Mouse (Mus musculus) heart, adult 2 months (tissue): ENCODE data around the gene Zfp119b. TPM values are rescaled to one million over a fixed set of nuclear protein-coding genes. Genes with fewer than 3 reads are reported as not detected.
"Not testable (repeated sequence)": the region's sequence is repeated elsewhere in the genome, so short reads cannot be mapped to it uniquely, and the experiment has no call there.

Experiments
- DNase-seq, 2 experiments: peaks; one replicate each; pipeline ENCODE4 v3.0.0; 2021
- H3K27ac ChIP-seq: fragments of 200-600 bp; 2 replicates; pipeline ENCODE4 v1.8.1; 2022
- H3K27me3 ChIP-seq: fragments of 200-500 bp; 2 replicates; pipeline ENCODE4 v1.6.1; 2012; ENCODE audit warnings: mild to moderate bottlenecking, low read length, inconsistent platforms, mixed read lengths; ENCODE audit not compliant: control insufficient read depth, insufficient read depth
- H3K36me3 ChIP-seq: fragments of 200-500 bp; 2 replicates; pipeline ENCODE4 v1.6.1; 2012; ENCODE audit warnings: low read length, inconsistent platforms; ENCODE audit not compliant: control insufficient read depth, insufficient read depth
- H3K4me1 ChIP-seq: fragments of 200-500 bp; 2 replicates; pipeline ENCODE4 v1.6.1; 2011; ENCODE audit warnings: low read length; ENCODE audit not compliant: control insufficient read depth, insufficient read depth
- H3K4me3 ChIP-seq: fragments of 200-600 bp; 2 replicates; pipeline ENCODE4 v1.8.1; 2022
- H3K79me2 ChIP-seq: fragments of 200-500 bp; replicated peaks from 2 replicates; pipeline ENCODE4 v1.6.1; 2012; ENCODE audit warnings: mild to moderate bottlenecking, inconsistent platforms, low read length, moderate library complexity, mixed read lengths; ENCODE audit not compliant: control insufficient read depth, insufficient read depth
- H3K9ac ChIP-seq: fragments of 200-500 bp; 2 replicates; pipeline ENCODE4 v1.6.1; 2012; ENCODE audit warnings: low read depth, mild to moderate bottlenecking, control low read depth, inconsistent platforms, low read length, mixed read lengths
- CTCF ChIP-seq: fragments of 200-600 bp; IDR thresholded peaks from 2 replicates; pipeline ENCODE4 v1.8.1; 2022; ENCODE audit warnings: antibody characterized with exemption, mild to moderate bottlenecking, moderate library complexity
- EP300 ChIP-seq: fragments of 200-500 bp; IDR thresholded peaks from 2 replicates; pipeline ENCODE4 v1.6.1; 2011; ENCODE audit warnings: low read depth, low read length, control low read depth; ENCODE audit not compliant: insufficient read depth
- POLR2A ChIP-seq: fragments of 200-500 bp; IDR thresholded peaks from 2 replicates; pipeline ENCODE4 v1.6.1; 2011; ENCODE audit warnings: mild to moderate bottlenecking, low read depth, low read length, control low read depth; ENCODE audit not compliant: insufficient read depth
- WGBS: fragments of 180-500 bp; shearing (Covaris S2); methylation state at CpG from one replicate; pipeline ENCODE4 v1.1.7; 2018; 5-methylcytosine and 5-hydroxymethylcytosine counted together
- intact Hi-C: fragments of 180-260 bp; cut with DNase I; formaldehyde crosslinking; loops from one replicate; pipeline ENCODE4 v1.15.1; 2025
- polyA plus RNA-seq: library from polyadenylated mRNA; depleted of rRNA; stranded (reverse); fragments of >200 nt; gene quantifications from 2 replicates; pipeline ENCODE4 v1.2.3, GENCODE M21; 2012; rRNA removed
- total RNA-seq, 2 experiments: library from RNA; stranded (reverse); gene quantifications; 2 replicates each; pipeline ENCODE4 v1.2.3; 2021

Gene Zfp119b
- total and polyA plus RNA-seq, 3 experiments, result 0.49 to 3.9 (median 2.5) TPM

DNA sequence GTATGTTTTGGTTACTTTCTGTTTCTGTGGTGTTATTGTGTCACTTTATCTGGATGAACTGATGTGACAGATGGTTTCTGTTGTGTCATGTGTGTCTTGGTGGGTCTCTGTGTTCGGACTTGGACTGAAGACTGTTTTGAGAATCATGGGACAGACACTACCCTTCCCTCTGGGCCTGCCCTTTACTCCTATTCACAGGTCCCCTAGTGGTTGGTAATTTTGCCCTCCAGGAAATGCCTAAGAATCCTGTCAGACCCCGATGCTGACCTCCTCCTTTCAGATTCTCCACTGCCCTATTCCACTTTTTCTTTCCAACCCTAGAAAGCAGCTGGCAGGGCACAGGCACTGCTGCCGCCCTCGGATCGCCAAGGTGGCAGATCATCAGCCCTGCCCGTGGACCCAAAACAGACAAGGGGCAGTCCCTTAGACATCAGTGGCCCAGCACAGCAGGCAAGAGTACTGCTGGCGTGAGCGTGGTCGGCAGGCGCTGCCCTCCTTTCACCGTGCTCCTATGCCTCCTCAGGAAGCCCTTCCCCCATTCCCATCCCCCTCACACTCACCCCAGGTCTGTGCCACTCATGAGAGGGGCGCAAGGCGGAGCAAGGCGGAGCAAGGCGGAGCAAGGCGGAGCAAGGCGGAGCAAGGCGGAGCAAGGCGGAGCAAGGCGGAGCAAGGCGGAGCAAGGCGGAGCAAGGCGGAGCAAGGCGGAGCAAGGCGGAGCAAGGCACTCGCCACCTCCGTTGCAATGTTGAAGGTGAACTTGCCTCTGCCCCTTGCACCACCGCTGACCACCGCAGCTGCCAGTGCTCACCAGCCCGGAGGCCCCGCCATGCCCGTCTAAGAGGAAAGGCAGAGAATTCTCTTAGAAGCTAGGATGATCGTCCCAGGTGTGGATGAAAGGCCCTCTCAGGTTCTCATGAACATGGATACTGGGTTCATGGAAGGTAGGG lies 17.5 kb downstream of the Zfp119b start:
- H3K4me1 ChIP-seq, result peaks cover 1% of the 10 kb centered on the region
- H3K36me3 ChIP-seq, result no peaks in the 10 kb centered on the region
- H3K4me3 ChIP-seq, result peak overlapping the region; percentile 55
- H3K27ac ChIP-seq, result peak overlapping the region; percentile 48; the same call in 1 of the 2 replicates
- intact Hi-C loops, result no loop called here
- no peaks in the 10 kb centered on the region for H3K79me2 ChIP-seq
- 1% methylated on average over 33 of the region's 33 CpGs for WGBS
- TF ChIP-seq CTCF (peak; percentile 26; the same call in 1 of the 2 replicates), EP300 (no peak), POLR2A (0 out of 2 replicates have a peak, but pooled peaks have one; percentile 35)
- DNase-seq, result peak; percentile 49 to 52
- no peaks in the 10 kb centered on the region for H3K27me3 ChIP-seq
- peak overlapping the region; percentile 72 for H3K9ac ChIP-seq

DNA sequence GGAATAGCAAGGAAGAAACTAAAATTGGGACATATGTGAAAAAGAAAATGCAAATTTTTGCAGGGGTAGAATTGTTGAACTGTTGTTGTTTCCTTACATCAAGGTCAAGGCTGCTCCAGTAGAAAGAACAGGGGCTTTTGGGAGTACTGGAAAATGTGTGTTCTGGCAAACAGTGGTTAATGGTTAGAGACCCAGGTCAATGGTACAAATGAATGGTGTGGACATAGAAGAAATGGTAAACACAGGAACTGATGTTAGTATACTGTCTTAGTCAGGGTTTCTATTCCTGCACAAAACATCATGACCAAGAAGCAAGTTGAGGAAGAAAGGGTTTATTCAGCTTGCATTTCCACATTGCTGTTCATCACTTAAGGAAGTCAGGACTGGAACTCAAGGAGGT lies 42.6 kb downstream of the Zfp119b start:
- intact Hi-C loops, result no loop called here
- no peaks in the 10 kb centered on the region for H3K27me3 ChIP-seq
- no peak for TF ChIP-seq POLR2A
- TF ChIP-seq CTCF, result no peak
- no peak for TF ChIP-seq EP300
- no peaks in the 10 kb centered on the region for H3K79me2 ChIP-seq
- DNase-seq, result no peak
- no peak overlapping the region for H3K4me3 ChIP-seq
- no peak overlapping the region for H3K9ac ChIP-seq
- no peak overlapping the region for H3K27ac ChIP-seq
- H3K4me1 ChIP-seq, result no peaks in the 10 kb centered on the region
- H3K36me3 ChIP-seq, result no peaks in the 10 kb centered on the region

DNA sequence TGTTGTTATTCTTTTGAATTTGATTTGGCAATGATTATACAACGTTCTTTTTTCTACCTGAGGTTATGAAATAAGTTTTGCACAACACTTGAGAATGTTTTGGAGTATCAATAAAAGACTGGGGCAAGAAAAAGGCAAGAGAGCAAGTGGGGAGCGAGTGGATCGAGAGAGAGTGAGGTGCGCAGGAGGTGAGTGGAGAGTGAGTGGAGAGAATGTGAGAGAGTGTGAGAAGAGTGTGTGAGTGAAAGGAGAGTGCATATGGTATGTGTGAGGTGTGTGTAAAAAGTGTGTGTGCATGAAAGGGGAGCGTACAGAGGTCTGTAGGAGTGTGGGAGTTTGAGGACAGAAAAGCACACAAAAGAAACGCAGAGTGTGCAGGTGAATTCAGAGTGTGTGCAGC lies 45.2 kb downstream of the Zfp119b start:
- no peak overlapping the region for H3K4me3 ChIP-seq
- 70% methylated on average over 6 of the region's 6 CpGs for WGBS
- no peaks in the 10 kb centered on the region for H3K4me1 ChIP-seq
- no peaks in the 10 kb centered on the region for H3K27me3 ChIP-seq
- H3K27ac ChIP-seq, result no peak overlapping the region
- TF ChIP-seq POLR2A (no peak), CTCF (no peak), EP300 (no peak)
- no peaks in the 10 kb centered on the region for H3K79me2 ChIP-seq
- intact Hi-C loops, result no loop called here
- H3K36me3 ChIP-seq, result no peaks in the 10 kb centered on the region
- no peak overlapping the region for H3K9ac ChIP-seq
- DNase-seq, result no peak

DNA sequence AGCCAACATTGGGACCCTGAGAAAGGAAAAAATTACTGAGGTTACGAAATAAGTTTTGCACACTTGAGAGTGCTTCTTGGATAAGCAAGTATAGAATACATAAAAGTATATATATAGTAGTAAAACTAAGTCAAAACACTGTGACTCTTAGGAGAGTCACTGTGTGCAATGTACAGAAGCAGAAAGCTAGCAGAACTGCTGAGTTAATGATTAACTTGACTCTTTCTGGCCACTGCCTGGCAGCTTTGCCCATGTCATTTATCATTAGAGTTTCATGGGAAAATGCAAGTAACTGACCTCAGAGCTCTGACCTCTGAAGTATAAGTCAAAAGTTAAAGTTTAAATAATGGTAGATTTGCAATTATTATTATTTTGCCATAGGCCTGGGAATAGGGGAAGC lies 45.6 kb downstream of the Zfp119b start:
- 85% methylated on average over 1 of the region's 1 CpGs for WGBS
- Histone ChIP-seq H3K36me3 (no peaks in the 10 kb centered on the region), H3K4me3 (no peak overlapping the region), H3K27ac (no peak overlapping the region), H3K27me3 (no peaks in the 10 kb centered on the region), H3K9ac (no peak overlapping the region), H3K4me1 (no peaks in the 10 kb centered on the region), H3K79me2 (no peaks in the 10 kb centered on the region)
- intact Hi-C loops, result no loop called here
- TF ChIP-seq POLR2A (no peak), CTCF (no peak), EP300 (no peak)
- no peak for DNase-seq

DNA sequence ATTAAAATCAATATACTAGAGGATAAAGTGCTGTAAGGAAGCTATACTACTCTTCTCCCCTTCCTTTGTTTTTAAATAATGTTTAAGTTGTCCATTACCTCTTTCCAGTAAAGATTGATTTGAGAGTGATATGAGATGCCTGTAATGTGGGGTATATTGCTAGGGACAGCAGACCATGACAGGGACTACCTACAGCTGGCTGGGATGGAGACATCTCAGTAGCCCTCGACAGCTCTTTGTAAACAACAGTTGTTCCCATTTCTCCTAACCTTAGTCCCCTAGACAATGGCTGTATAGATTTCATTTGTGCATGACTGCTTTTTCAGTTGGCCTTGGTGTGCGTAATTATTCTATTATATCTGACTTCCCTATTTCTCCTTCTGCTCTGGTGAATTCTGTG lies 46.2 kb downstream of the Zfp119b start:
- H3K4me3 ChIP-seq, result no peak overlapping the region
- H3K9ac ChIP-seq, result no peak overlapping the region
- H3K36me3 ChIP-seq, result no peaks in the 10 kb centered on the region; the same call in 1 of the 2 replicates
- WGBS, result 68% methylated on average over 2 of the region's 2 CpGs
- DNase-seq, result no peak
- TF ChIP-seq POLR2A (no peak), EP300 (no peak), CTCF (no peak)
- no peaks in the 10 kb centered on the region for H3K79me2 ChIP-seq
- intact Hi-C loops, result no loop called here
- no peak overlapping the region for H3K27ac ChIP-seq
- H3K4me1 ChIP-seq, result no peaks in the 10 kb centered on the region
- H3K27me3 ChIP-seq, result no peaks in the 10 kb centered on the region

DNA sequence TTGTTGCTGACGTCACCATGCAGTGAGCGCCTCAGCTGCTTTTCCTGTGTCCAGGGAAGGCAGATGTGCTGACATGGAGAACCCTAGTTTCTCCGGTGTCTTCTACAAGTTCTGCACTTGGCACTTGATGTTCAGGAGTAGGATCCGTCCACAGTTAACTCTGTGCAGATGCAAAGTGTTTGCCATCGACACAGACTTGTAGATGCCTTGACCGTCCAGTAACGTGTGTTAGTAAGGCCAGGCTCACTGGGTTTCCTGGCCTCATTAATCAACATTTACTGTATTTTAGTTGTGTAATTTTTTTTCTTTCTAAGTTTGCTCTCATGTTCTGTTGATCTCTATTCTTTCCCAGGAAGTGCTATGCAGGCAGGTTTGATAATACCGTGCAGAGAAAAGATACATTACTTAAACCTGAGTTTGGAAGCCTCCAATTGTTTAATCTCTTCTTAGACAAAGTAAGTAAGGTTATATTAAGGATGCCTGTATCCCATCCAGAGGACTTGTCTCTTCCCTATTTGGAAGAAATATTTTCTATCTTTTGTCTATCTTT lies 56.8 kb downstream of the Zfp119b start:
- H3K27me3 ChIP-seq, H3K79me2 ChIP-seq, DNase-seq, H3K4me1 ChIP-seq, H3K36me3 ChIP-seq: not testable (repeated sequence)
- peak overlapping the region; percentile 80 for H3K27ac ChIP-seq
- intact Hi-C loops, result loop anchor here (1.0 to 5.0 kb wide), 2 partner anchors 55 to 65 kb away; partner anchors contain the start of gene Zfp119b
- peak overlapping the region; percentile 13; the same call in 1 of the 2 replicates for H3K9ac ChIP-seq
- 7% methylated on average over 6 of the region's 8 CpGs for WGBS
- peak overlapping the region; percentile 54 for H3K4me3 ChIP-seq

Other genes starting within 250 kb of the Zfp119b start
- gene Pot1b, start 236.9 kb downstream of the Zfp119b start, total RNA-seq, result 1 to 10 TPM; 2.3 to 2.8 TPM
- gene Pot1b, start 236.9 kb downstream of the Zfp119b start, polyA plus RNA-seq, result 1.5 and 3.5 TPM in 2 replicates
- under 1 TPM; 0.47 to 0.75 TPM for gene Adgre4, start 199.5 kb downstream of the Zfp119b start, total RNA-seq
- gene Adgre4, start 199.5 kb downstream of the Zfp119b start, polyA plus RNA-seq, result 0.82 and 0.92 TPM in 2 replicates
- 1 to 10 TPM; 4.0 to 4.2 TPM for gene Zfp119a, start 70.6 kb downstream of the Zfp119b start, total RNA-seq
- gene Zfp119a, start 70.6 kb downstream of the Zfp119b start, polyA plus RNA-seq, result 0.43 and 1.0 TPM in 2 replicates
- 1 to 10 TPM; 3.8 TPM for gene Zfp959, start 57.4 kb downstream of the Zfp119b start, total RNA-seq
- gene Zfp959, start 57.4 kb downstream of the Zfp119b start, polyA plus RNA-seq, result 1.4 and 2.1 TPM in 2 replicates
- gene Ebi3, start 3.1 kb upstream of the Zfp119b start, total RNA-seq, result under 1 TPM; 0.34 to 0.91 TPM
- gene Ebi3, start 3.1 kb upstream of the Zfp119b start, polyA plus RNA-seq, result 1.3 and 4.1 TPM in 2 replicates
- 1 to 10 TPM; 8.3 to 9.2 TPM for gene Yju2, start 9.6 kb upstream of the Zfp119b start, total RNA-seq
- gene Yju2, start 9.6 kb upstream of the Zfp119b start, polyA plus RNA-seq, result 3.7 and 4.2 TPM in 2 replicates
- gene Shd, start 21.0 kb upstream of the Zfp119b start, total RNA-seq, result under 1 TPM; 0.63 to 0.64 TPM
- 1.9 TPM in 2 replicates for gene Shd, start 21.0 kb upstream of the Zfp119b start, polyA plus RNA-seq
- under 1 TPM; 0.50 to 0.61 TPM for gene Fsd1, start 37.0 kb upstream of the Zfp119b start, total RNA-seq
- 0.35 and 0.76 TPM in 2 replicates for gene Fsd1, start 37.0 kb upstream of the Zfp119b start, polyA plus RNA-seq
- gene Stap2, start 56.1 kb upstream of the Zfp119b start, total RNA-seq, result 10 to 100 TPM; 12.2 to 14.8 TPM
- gene Stap2, start 56.1 kb upstream of the Zfp119b start, polyA plus RNA-seq, result 28.6 and 30.6 TPM in 2 replicates
- gene Mpnd, start 56.2 kb upstream of the Zfp119b start, total RNA-seq, result 10 to 100 TPM; 63.1 to 78.9 TPM
- gene Mpnd, start 56.2 kb upstream of the Zfp119b start, polyA plus RNA-seq, result 68.0 and 75.8 TPM in 2 replicates
- gene Sh3gl1, start 87.1 kb upstream of the Zfp119b start, total RNA-seq, result 10 to 100 TPM; 13.6 to 14.3 TPM
- gene Sh3gl1, start 87.1 kb upstream of the Zfp119b start, polyA plus RNA-seq, result 26.4 and 27.4 TPM in 2 replicates
- 1 to 10 TPM in 1 of 2 experiments, under 1 TPM in 1; 0.99 to 1.3 TPM for gene Chaf1a, start 90.9 kb upstream of the Zfp119b start, total RNA-seq
- 0.45 and 0.67 TPM in 2 replicates for gene Chaf1a, start 90.9 kb upstream of the Zfp119b start, polyA plus RNA-seq
- 10 to 100 TPM; 47.6 to 53.5 TPM for gene Ubxn6, start 125.5 kb upstream of the Zfp119b start, total RNA-seq
- 64.4 and 79.3 TPM in 2 replicates for gene Ubxn6, start 125.5 kb upstream of the Zfp119b start, polyA plus RNA-seq
- 10 to 100 TPM; 32.5 to 35.0 TPM for gene Hdgfl2, start 130.1 kb upstream of the Zfp119b start, total RNA-seq
- gene Hdgfl2, start 130.1 kb upstream of the Zfp119b start, polyA plus RNA-seq, result 30.2 and 31.5 TPM in 2 replicates
- gene Plin4, start 160.3 kb upstream of the Zfp119b start, total RNA-seq, result 100 to 1,000 TPM; 151 to 170 TPM
- gene Plin4, start 160.3 kb upstream of the Zfp119b start, polyA plus RNA-seq, result 114 and 167 TPM in 2 replicates
- 100 to 1,000 TPM; 159 to 160 TPM for gene Plin5, start 168.1 kb upstream of the Zfp119b start, total RNA-seq
- gene Plin5, start 168.1 kb upstream of the Zfp119b start, polyA plus RNA-seq, result 112 and 170 TPM in 2 replicates
- 10 to 100 TPM; 57.0 to 74.6 TPM for gene Lrg1, start 172.5 kb upstream of the Zfp119b start, total RNA-seq
- 38.2 and 77.7 TPM in 2 replicates for gene Lrg1, start 172.5 kb upstream of the Zfp119b start, polyA plus RNA-seq
- gene Sema6b, start 190.8 kb upstream of the Zfp119b start, total RNA-seq, result 10 to 100 TPM in 1 of 2 experiments, 1 to 10 TPM in 1; 8.9 to 12.6 TPM
- 5.3 and 8.6 TPM in 2 replicates for gene Sema6b, start 190.8 kb upstream of the Zfp119b start, polyA plus RNA-seq
- gene Tnfaip8l1, start 213.0 kb upstream of the Zfp119b start, total RNA-seq, result 1 to 10 TPM; 1.1 to 1.7 TPM
- gene Tnfaip8l1, start 213.0 kb upstream of the Zfp119b start, polyA plus RNA-seq, result 3.6 and 4.5 TPM in 2 replicates
- 10 to 100 TPM; 25.4 to 28.3 TPM for gene Mydgf, start 234.4 kb upstream of the Zfp119b start, total RNA-seq
- gene Mydgf, start 234.4 kb upstream of the Zfp119b start, polyA plus RNA-seq, result 26.0 and 29.1 TPM in 2 replicates